Mouse (Mus musculus): ENCODE data around the gene Shisal2b. TPM values are rescaled to one million over a fixed set of nuclear protein-coding genes. Genes with fewer than 3 reads are reported as not detected.

Shisal2b gene
- total RNA-seq, 2 experiments from 2014 or later = not detected

GRCm38 (mm10) chr13:104816635-104817571 is 46.8 kb downstream of the Shisal2b start, which contains the start of gene Cwc27:
TSS of gene Cwc27 (minus strand) at chr13:104817142.
- peak; percentile 84 for DNase-seq

GRCm38 (mm10) chr13:104816270-104816634 is 47.4 kb downstream of the Shisal2b start:
- DNase-seq = no peak

- no peak for DNase-seq
These were observed 58.0 kb downstream of the Shisal2b start for GRCm38 (mm10) chr13:104805681-104806080.

- no peak for DNase-seq
These were observed 64.0 kb downstream of the Shisal2b start for GRCm38 (mm10) chr13:104799566-104800182.

DNA sequence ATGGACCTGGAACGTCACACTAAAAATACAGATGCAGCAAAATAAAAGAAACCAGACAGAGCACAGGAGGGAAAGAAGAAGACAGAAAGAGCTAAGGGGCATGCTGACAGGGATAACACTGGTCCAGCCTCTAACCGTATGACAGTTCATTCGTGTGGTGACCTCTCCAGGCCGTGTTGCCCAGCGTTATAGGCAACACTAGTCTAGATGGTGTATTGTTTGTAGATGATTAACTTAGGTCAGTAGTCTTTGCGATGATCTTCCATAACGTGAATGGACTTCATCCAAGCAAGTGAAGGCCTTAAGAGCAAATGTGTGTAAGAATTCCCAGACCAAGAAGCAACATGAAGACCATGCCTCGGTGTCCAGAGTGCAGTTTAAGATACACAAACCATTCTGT is 64.6 kb downstream of the Shisal2b start:
- no peak for DNase-seq

Other genes with a start within 250 kb of the Shisal2b start
- 10 to 100 TPM; 22.8 to 24.1 TPM for gene Srek1ip1, start 71.4 kb downstream of the Shisal2b start, total RNA-seq (2021)
- 10 to 100 TPM; 14.8 to 15.3 TPM for gene Cwc27, start 46.8 kb downstream of the Shisal2b start, total RNA-seq (2021)
- 1 to 10 TPM; 1.7 to 1.8 TPM for gene Rgs7bp, start 191.0 kb upstream of the Shisal2b start, total RNA-seq (2021)
- not detected for gene 4933425L06Rik, start 218.2 kb upstream of the Shisal2b start, total RNA-seq (2021)

Measured in adrenal gland, postnatal 10 days (tissue).